Mouse (Mus musculus): Measurements from ENCODE around the gene Rnf207. TPM values are rescaled to one million over a fixed set of nuclear protein-coding genes. Genes with fewer than 3 reads are reported as not detected.

Gene Rnf207
- total and polyA plus RNA-seq, 3 experiments = 0.51 TPM; not detected in 2

DNA sequence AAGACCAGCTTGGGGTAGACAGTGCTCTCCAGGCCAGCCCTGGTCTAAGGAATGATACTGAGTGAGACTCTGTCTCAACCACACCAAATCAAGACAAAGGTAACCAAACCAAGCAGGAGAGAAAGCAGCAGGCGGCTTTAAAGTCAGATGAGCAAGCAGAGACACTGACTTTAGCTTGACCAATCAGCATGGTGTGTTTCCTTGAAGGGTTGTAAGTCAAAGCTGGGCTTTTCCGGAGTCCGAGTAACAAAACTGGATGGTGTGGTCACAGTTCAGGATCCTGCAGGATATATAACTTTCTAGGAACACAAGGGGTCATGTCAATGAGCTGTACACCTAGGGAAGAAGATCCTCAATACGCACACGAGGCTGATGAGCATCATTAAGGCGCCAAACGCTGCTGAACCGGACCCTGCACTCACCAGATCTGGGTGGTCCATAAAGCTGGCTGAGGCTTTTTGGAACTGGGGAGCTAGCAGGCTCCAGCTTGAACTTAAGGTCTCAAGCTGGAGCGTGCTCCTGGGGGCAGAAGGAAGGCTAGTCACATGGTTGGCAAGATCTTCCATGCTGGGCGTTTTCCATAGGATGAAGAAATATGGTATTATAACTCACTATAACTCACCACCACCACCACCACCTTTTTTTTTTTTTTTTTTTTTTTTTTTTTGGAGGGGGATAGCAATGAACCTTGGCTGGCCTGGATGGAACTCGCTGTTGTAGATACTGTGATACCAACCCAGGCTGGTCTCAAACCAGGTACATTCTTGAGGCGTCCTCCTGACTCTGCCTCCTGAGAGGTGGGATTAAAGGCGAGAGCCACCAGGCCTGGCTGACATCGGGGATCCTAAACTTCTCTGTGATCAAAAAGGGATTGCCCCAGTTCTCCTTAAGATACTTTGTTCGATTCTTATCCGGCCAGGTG, 6.1 kb upstream of the Rnf207 start:
- peaks cover 3 to 20% of the 10 kb centered on the region in 2 experiments; a peak in 2 of 4 replicates for H3K4me1 ChIP-seq (ENCODE audit: control insufficient read depth in 1 of 2, insufficient read depth in 2 of 2)
- DNase-seq (ENCODE audit: extremely low read depth) = no peak
- H3K9ac ChIP-seq (ENCODE audit: insufficient read depth, low read depth) = no peak overlapping the region
- peaks cover 12 to 24% of the 10 kb centered on the region in 2 experiments for H3K36me3 ChIP-seq (replicated peaks in 1 of 2; ENCODE audit: control insufficient read depth in 1 of 2, insufficient read depth in 1 of 2, low read length in 1 of 2)
- H3K9me3 ChIP-seq (replicated peaks; ENCODE audit: low read length) = peaks cover 3% of the 10 kb centered on the region
- in situ Hi-C loops (cut with MboI; ENCODE audit: low pct_ligation_motif_present, low pct_unique_long_range_greater_than_20kb, low sequenced_read_pairs) (loop anchor here (5.0 kb wide), 1 partner anchor 112 kb away; no protein-coding TSS in a partner anchor), dilution Hi-C loops (cut with MboI; ENCODE audit: extremely low pct_ligation_motif_present, extremely low pct_unique_long_range_greater_than_20kb, low sequenced_read_pairs) (no loop called here)
- peak overlapping the region; percentile 24 to 97 (median 45) for H3K4me3 ChIP-seq (replicated peaks in 1 of 3; ENCODE audit: low read depth in 2 of 3, low read length in 2 of 3, poor library complexity in 1 of 3)
- no peak overlapping the region for H3K4me2 ChIP-seq (ENCODE audit: insufficient read depth, low read depth, poor library complexity, severe bottlenecking)
- TF ChIP-seq USF2 (conservative IDR thresholded peaks at IDR 0.05; ENCODE audit: low read depth, low read length) = no peak
- no peak for TF ChIP-seq HCFC1 (IDR thresholded peaks at IDR 0.05; ENCODE audit: low read depth, low read length)
- TF ChIP-seq JUN (IDR thresholded peaks at IDR 0.05; ENCODE audit: insufficient read depth, low read depth, low read length) = 0 out of 2 replicates have a peak, but pooled peaks have one; percentile 8
- no peak for TF ChIP-seq CHD1 (IDR thresholded peaks at IDR 0.05; ENCODE audit: low read depth, low read length)
- no peak for TF ChIP-seq SMC3 (IDR thresholded peaks at IDR 0.05; ENCODE audit: low read depth, low read length)
- TF ChIP-seq MEF2A (IDR thresholded peaks at IDR 0.05; ENCODE audit: borderline replicate concordance, low read depth, low read length) = no peak
- TF ChIP-seq CHD2 (IDR thresholded peaks at IDR 0.05; ENCODE audit: low read length) = no peak
- TF ChIP-seq MXI1 (IDR thresholded peaks at IDR 0.05; ENCODE audit: low read depth, low read length) = no peak
- no peak for TF ChIP-seq MAFK (IDR thresholded peaks at IDR 0.05; ENCODE audit: insufficient replicate concordance, low read length)
- TF ChIP-seq ZKSCAN1 (IDR thresholded peaks at IDR 0.05; ENCODE audit: borderline replicate concordance, low read depth, low read length) = no peak
- TF ChIP-seq IRF4 (IDR thresholded peaks at IDR 0.05; ENCODE audit: low read depth, low read length) = no peak
- no peak for TF ChIP-seq POLR2A (IDR thresholded peaks at IDR 0.05; ENCODE audit: low read depth, low read length)
- TF ChIP-seq ELF1 (IDR thresholded peaks at IDR 0.05; ENCODE audit: low read depth, low read length) = no peak
- no peak for TF ChIP-seq UBTF (IDR thresholded peaks at IDR 0.05; ENCODE audit: low read depth, low read length)
- no peak for TF ChIP-seq E2F4 (IDR thresholded peaks at IDR 0.05; ENCODE audit: insufficient replicate concordance, low read depth, low read length)
- TF ChIP-seq ZMIZ1 (IDR thresholded peaks at IDR 0.05; ENCODE audit: low read depth, low read length) = no peak
- no peak for TF ChIP-seq ETS1 (conservative IDR thresholded peaks at IDR 0.05; ENCODE audit: low read depth, low read length)
- TF ChIP-seq NRF1 (IDR thresholded peaks at IDR 0.05; ENCODE audit: low read depth, low read length) = no peak
- no peak for TF ChIP-seq MYC (IDR thresholded peaks at IDR 0.05; ENCODE audit: low read depth, low read length)
- TF ChIP-seq USF1 (IDR thresholded peaks at IDR 0.05; ENCODE audit: low read depth, low read length) = no peak
- no peak for TF ChIP-seq EP300 (IDR thresholded peaks at IDR 0.05; ENCODE audit: low read length)
- no peak for TF ChIP-seq KAT2A (IDR thresholded peaks at IDR 0.05; ENCODE audit: insufficient replicate concordance, low read length)
- peak; percentile 78; the same call in 1 of the 2 replicates for TF ChIP-seq ZNF384 (IDR thresholded peaks at IDR 0.05; ENCODE audit: low read depth, low read length)
- no peak for TF ChIP-seq TCF12 (IDR thresholded peaks at IDR 0.05; ENCODE audit: low read depth, low read length)
- TF ChIP-seq RCOR1 (conservative IDR thresholded peaks at IDR 0.05; ENCODE audit: low read depth, low read length) = 0 out of 2 replicates have a peak, but pooled peaks have one; percentile 19
- no peaks in the 10 kb centered on the region for H3K27me3 ChIP-seq (replicated peaks)
- H3K27ac ChIP-seq (ENCODE audit: insufficient read depth, low read depth) = no peak overlapping the region
- peaks cover 42% of the 10 kb centered on the region for H3K79me2 ChIP-seq (replicated peaks; ENCODE audit: control insufficient read depth, extremely low read depth, insufficient read depth, poor library complexity, severe bottlenecking)
